Mouse (Mus musculus) heart, postnatal 0 days (tissue): ENCODE measurements around the gene Mroh2a.

ENCODE experiments used
- CTCF ChIP-seq: IDR thresholded peaks from 2 replicates; pipeline ENCODE4 v1.5.1; 2016; ENCODE audit warnings: antibody characterized with exemption, control low read depth, low read depth
- EP300 ChIP-seq: IDR thresholded peaks from 2 replicates; pipeline ENCODE4 v1.6.1; 2016; ENCODE audit warnings: antibody characterized with exemption, low read depth

- TF ChIP-seq CTCF, result no peak
- no peak for TF ChIP-seq EP300
These were observed 5.2 kb downstream of the Mroh2a start for GRCm38 (mm10) chr1:88231803-88232499.
